Mouse (Mus musculus) embryo, embryonic 10.5 days (tissue): Measurements from ENCODE around the gene Grin2a.
"Not testable (repeated sequence)": the region's sequence is repeated elsewhere in the genome, so short reads cannot be mapped to it uniquely, and the experiment has no call there.

Experiments used
- DNase-seq: peaks from one replicate; pipeline ENCODE4 v3.0.0-alpha.2; 2015; ENCODE audit warnings: low spot score

Grin2a gene

GRCm38 (mm10) chr16:9624346-9624745, 371.0 kb downstream of the Grin2a start:
- DNase-seq = no peak

GRCm38 (mm10) chr16:9618206-9618605, 377.2 kb downstream of the Grin2a start:
- no peak for DNase-seq

DNA sequence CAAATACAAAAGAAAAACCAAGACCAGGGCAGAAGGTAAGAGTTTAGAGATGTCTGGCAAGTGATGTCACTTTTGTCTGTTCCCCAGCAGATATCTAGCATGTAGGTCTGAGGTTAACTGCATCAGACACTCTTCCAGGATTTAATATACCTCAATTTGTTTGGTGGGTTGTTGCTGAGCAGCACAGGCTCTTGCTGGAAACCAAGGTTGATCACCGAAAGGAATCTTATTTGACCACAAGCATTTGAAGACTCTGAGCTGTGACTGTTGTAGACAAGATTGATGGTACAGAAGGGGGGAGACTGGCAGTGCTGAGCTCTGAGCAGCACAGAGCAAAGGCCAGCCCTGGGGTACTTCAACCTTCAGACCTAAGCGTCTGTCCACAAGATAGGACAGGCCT, 378.1 kb downstream of the Grin2a start:
- no peak for DNase-seq

GRCm38 (mm10) chr16:9616807-9617206, 378.6 kb downstream of the Grin2a start:
- no peak for DNase-seq

GRCm38 (mm10) chr16:9612596-9612995, 382.8 kb downstream of the Grin2a start:
- not testable (repeated sequence) for DNase-seq

GRCm38 (mm10) chr16:9607432-9607831, 387.9 kb downstream of the Grin2a start:
- peak; percentile 19 for DNase-seq

GRCm38 (mm10) chr16:9603983-9604382, 391.4 kb downstream of the Grin2a start:
- DNase-seq = no peak

DNA sequence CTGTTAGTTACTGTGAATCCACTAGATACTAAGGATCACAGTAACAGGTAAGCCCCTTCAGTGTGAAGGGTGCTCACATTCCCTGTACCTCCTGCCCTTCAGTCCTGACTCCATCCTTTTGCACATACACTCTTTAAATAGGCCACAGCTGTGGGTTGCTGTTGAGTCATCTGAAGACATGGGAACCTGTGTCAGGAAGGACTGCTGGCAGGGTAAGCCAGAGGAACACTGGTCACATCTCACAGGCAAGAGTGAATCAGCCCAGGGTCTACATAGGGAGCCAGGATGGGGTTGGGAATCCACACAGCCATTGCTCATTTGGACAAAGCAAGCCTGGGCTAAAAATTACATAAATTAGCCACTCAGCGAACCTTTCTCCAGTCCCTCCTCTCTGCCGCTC, 392.8 kb downstream of the Grin2a start:
- DNase-seq = no peak

DNA sequence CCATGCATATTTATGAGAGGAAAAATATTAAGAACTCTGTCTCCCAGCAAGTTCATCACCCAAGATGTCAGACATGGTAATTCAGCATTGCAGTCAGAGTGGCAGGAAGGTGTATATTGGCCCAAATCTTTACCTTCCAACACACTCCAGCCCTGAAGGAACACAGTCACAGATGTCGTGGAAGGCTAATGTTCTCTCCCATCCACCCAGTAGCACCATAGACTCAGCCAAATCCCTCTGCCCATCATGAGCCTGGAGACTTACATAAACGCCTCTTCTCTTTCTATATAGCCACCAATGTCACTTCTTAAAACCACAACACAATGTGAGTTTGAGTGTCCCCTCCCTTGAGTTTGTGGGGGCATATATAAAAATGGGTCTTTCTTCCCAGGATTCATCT, 406.2 kb downstream of the Grin2a start:
- no peak for DNase-seq

- DNase-seq = no peak
Observed at GRCm38 (mm10) chr16:9588431-9588830, 406.9 kb downstream of the Grin2a start.

GRCm38 (mm10) chr16:9583981-9584380, 411.4 kb downstream of the Grin2a start:
- no peak for DNase-seq

DNA sequence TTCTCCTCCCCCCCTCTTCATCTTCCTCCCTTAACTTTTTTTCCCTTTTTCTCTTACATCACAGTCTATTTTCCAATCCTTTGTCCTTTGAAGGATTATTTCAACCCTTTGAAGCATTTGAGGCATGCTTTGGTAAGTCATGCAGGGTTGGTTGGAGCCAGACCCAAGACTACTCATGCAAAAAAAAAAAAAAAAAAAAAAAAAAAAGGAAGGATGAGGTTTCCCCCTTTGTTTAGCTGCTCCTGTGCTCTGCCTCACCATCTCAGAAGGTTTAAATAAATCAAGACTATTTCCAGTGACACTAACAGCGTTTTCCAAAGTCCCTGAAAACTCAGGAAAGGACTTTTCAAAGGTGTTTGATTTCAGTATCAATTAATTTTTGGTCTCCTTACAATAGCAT, 423.6 kb downstream of the Grin2a start:
- DNase-seq = no peak

DNA sequence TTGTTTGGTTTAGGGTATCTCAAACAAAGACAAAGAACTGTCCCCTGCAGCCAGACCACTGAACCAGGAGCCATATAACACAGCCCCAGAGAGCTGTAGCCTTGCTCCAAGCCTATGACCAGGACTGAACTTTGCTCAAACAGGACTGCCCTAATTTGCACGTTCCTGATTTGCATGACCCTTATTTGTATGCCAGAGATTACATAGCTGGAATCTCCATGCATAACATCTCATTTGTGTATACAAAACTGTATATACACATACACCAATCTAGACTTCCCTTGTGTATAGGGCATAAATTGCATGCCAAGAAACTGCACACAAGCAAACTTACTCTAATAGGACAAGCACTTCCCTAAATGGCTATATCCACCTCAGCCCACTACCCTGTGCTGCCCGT, 428.1 kb downstream of the Grin2a start:
- DNase-seq = no peak

GRCm38 (mm10) chr16:9561816-9562215, 433.5 kb downstream of the Grin2a start:
- peak; percentile 51 for DNase-seq

DNA sequence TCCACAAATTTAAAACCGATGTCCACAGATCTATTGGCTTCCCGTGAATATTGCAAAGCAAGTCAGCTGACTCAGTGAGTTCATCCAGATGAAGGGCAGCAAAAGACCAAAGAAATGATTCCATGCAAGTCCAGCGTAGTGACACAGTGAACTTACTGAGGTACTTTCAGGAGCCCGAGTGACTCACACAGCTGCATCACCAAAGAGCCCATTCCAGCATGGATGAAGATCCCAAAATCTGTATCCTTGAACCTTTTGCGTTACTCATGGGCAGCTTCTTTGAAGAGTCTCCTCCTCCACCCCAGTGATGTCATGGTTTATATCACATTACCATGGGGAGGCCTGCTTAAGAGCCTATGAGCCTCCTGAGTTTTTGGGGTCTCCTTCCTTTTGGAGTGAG, 460.2 kb downstream of the Grin2a start:
- no peak for DNase-seq

GRCm38 (mm10) chr16:9533564-9534332, 461.6 kb downstream of the Grin2a start:
- peak; percentile 85 for DNase-seq

- no peak for DNase-seq
Observed at GRCm38 (mm10) chr16:9532843-9533532, 462.4 kb downstream of the Grin2a start.

GRCm38 (mm10) chr16:9527214-9527613, 468.1 kb downstream of the Grin2a start:
- no peak for DNase-seq

DNA sequence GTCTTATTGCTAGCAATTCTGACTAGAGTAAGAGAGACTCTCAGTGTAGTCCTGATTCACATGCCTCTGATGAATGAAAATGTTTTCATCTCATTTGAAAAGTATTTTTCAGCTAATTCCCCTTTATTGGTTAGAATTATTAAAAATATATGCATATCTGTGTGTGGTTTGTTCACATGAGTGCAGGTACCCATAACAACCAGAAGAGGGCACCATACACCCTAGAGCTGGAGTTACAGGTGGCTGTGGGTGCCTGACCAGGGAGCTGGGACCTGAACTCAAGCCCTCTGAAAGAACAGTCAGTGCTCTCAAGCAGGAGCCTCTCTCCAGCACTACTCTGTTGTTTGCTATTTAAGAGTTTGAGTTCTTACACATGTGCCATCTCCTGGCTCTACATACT, 472.0 kb downstream of the Grin2a start:
- DNase-seq = no peak
